15 mouse cellular contexts compared by ENCODE assay signal in the genomic region with DNA sequence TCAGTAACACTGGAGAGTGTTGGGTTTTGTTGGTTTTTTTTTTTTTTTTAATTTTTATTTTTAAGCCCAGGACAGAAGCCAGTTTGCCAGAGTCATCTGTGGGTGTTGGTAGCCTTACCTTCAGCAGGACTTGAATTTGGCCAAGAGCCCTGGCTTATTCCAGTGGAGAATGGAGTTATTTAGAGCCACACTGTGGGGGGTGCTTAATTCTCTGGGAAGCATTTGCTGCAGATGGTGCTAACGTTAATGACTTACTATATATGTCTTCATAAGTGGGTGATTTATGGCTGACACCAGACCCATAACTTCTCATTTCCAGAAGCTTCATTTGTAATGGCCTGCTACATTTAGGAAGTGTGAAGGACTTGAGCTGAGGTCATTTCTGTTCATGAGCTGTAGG. TPM values are rescaled to one million over a fixed set of nuclear protein-coding genes. Genes with fewer than 3 reads are reported as not detected.
DNase-seq lines count a peak whose midpoint lies in the region; TF ChIP-seq lines count a peak whose summit lies in the region.
"Had no signal": no experiment of that assay in that cellular context is flagged by ENCODE, and none has a peak within 500 bp of the region (broad histone marks: within the 10 kb centered on the region; RNA-seq: fewer than 3 reads in every experiment).

No protein-coding gene starts in this region.

- intact Hi-C loops in left cerebral cortex, adult 2 months (cut with DNase I) = no loop called here

- TF ChIP-seq CTCF in left cerebral cortex, adult 2 months (IDR thresholded peaks at IDR 0.05) = no peak

- DNase-seq in left cerebral cortex, adult 11 months (ENCODE audit: low spot score) = peak; percentile 22
- DNase-seq in left cerebral cortex, adult 2 months (ENCODE audit: extremely low spot score in 1 of 2, low spot score in 2 of 2) = no peak
- peak; percentile 45 to 66 for DNase-seq in right cerebral cortex, postnatal 36 days (ENCODE audit: low spot score in 2 of 2)
- no peak for DNase-seq in right cerebral cortex, postnatal 25 days
- DNase-seq in cerebellum, postnatal 14 days = peak; percentile 55 to 67
- DNase-seq in heart, adult 11 months = no peak
- DNase-seq in ovary, adult 18-20 months (ENCODE audit: low spot score) = no peak
- DNase-seq: adrenal gland, postnatal 14 days; embryo, embryonic 11 days; lung, postnatal 10 days; spleen, adult 18-20 months had no signal

- H3K27ac ChIP-seq in left cerebral cortex, adult 2 months = no peak overlapping the region
- H3K27ac ChIP-seq: embryonic facial prominence, embryonic 15.5 days; limb, embryonic 12.5 days; liver, embryonic 15.5 days; neural tube, embryonic 12.5 days had no signal

- H3K4me3 ChIP-seq in left cerebral cortex, adult 2 months = no peak overlapping the region
- H3K4me3 ChIP-seq: embryonic facial prominence, embryonic 15.5 days; limb, embryonic 12.5 days; liver, embryonic 15.5 days; neural tube, embryonic 12.5 days had no signal

RNA-seq across cellular contexts. Expression of gene Hpcal1, which starts 21.9 kb away (rescaled TPM):
- total RNA-seq in left cerebral cortex, adult 2 months (2021) = 10 to 100 TPM; 78.5 to 93.8 TPM

Comparison
In these comparisons a context has a peak if more than half of its experiments do, and no peak if none do; other contexts are left out.
1. DNase-seq: peak in left cerebral cortex, adult 11 months (single experiment), right cerebral cortex, postnatal 36 days (2 of 2) and cerebellum, postnatal 14 days (2 of 2); none in left cerebral cortex, adult 2 months (0 of 2), right cerebral cortex, postnatal 25 days (single experiment), heart, adult 11 months (single experiment) and ovary, adult 18-20 months (single experiment).